Mouse (Mus musculus): ENCODE data around the gene Fchsd2. TPM values are rescaled to one million over a fixed set of nuclear protein-coding genes. Genes with fewer than 3 reads are reported as not detected.

Gene Fchsd2
- polyA plus RNA-seq, 1 experiment from 2014 or later: 45.5 TPM

GRCm38 (mm10) chr7:101315699-101316098, 223.0 kb downstream of the Fchsd2 start:
- Histone ChIP-seq H3K9ac (replicated peaks; ENCODE audit: low read depth, low read length) (no peak overlapping the region), H3K36me3 (ENCODE audit: control insufficient read depth, insufficient read depth) (no peaks in the 10 kb centered on the region), H3K27ac (ENCODE audit: low read length) (no peak overlapping the region), H3K9me3 (ENCODE audit: control insufficient read depth, low read length) (no peaks in the 10 kb centered on the region), H3K4me2 (ENCODE audit: low read length) (no peak overlapping the region), H3K4me1 (replicated peaks; ENCODE audit: control insufficient read depth, insufficient read depth, low read length) (peaks cover 5% of the 10 kb centered on the region), H3K27me3 (replicated peaks; ENCODE audit: control insufficient read depth, insufficient read depth, low read length) (no peaks in the 10 kb centered on the region), H3K4me3 (replicated peaks; ENCODE audit: low read length) (no peak overlapping the region)
- ATAC-seq: no peak

GRCm38 (mm10) chr7:101316591-101317001, 223.9 kb downstream of the Fchsd2 start:
- Histone ChIP-seq H3K4me1 (replicated peaks; ENCODE audit: control insufficient read depth, insufficient read depth, low read length) (peaks cover 9% of the 10 kb centered on the region), H3K4me3 (replicated peaks; ENCODE audit: low read length) (no peak overlapping the region), H3K27me3 (replicated peaks; ENCODE audit: control insufficient read depth, insufficient read depth, low read length) (no peaks in the 10 kb centered on the region), H3K9me3 (ENCODE audit: control insufficient read depth, low read length) (no peaks in the 10 kb centered on the region), H3K36me3 (ENCODE audit: control insufficient read depth, insufficient read depth) (no peaks in the 10 kb centered on the region), H3K27ac (ENCODE audit: low read length) (no peak overlapping the region), H3K4me2 (ENCODE audit: low read length) (no peak overlapping the region), H3K9ac (replicated peaks; ENCODE audit: low read depth, low read length) (no peak overlapping the region)
- 80% methylated on average over 6 of the region's 6 CpGs for WGBS
- no peak for ATAC-seq

GRCm38 (mm10) chr7:101317014-101317413, 224.4 kb downstream of the Fchsd2 start, which contains the start of gene Stard10:
Stard10 (plus strand) TSS chr7:101317086.
- no peak within 1 kb of the TSS for H3K27ac ChIP-seq (ENCODE audit: low read length)
- peaks cover 12% of the 10 kb centered on the region for H3K4me1 ChIP-seq (replicated peaks; ENCODE audit: control insufficient read depth, insufficient read depth, low read length)
- no peak within 1 kb of the TSS for H3K9ac ChIP-seq (replicated peaks; ENCODE audit: low read depth, low read length)
- no peak for ATAC-seq
- H3K4me3 ChIP-seq (replicated peaks; ENCODE audit: low read length): no peak within 1 kb of the TSS
- 91% methylated on average over 3 of the region's 3 CpGs for WGBS
- H3K4me2 ChIP-seq (ENCODE audit: low read length): no peak within 1 kb of the TSS
- no peaks in the 10 kb centered on the region for H3K9me3 ChIP-seq (ENCODE audit: control insufficient read depth, low read length)
- H3K27me3 ChIP-seq (replicated peaks; ENCODE audit: control insufficient read depth, insufficient read depth, low read length): no peaks in the 10 kb centered on the region; the same call in 1 of the 2 replicates
- no peaks in the 10 kb centered on the region for H3K36me3 ChIP-seq (ENCODE audit: control insufficient read depth, insufficient read depth)

GRCm38 (mm10) chr7:101318848-101319247, 226.2 kb downstream of the Fchsd2 start:
- WGBS: 61% methylated on average over 4 of the region's 4 CpGs
- no peak overlapping the region for H3K4me2 ChIP-seq (ENCODE audit: low read length)
- H3K4me3 ChIP-seq (replicated peaks; ENCODE audit: low read length): no peak overlapping the region

GRCm38 (mm10) chr7:101319796-101320195, 227.1 kb downstream of the Fchsd2 start:
- 100% methylated on average over 1 of the region's 1 CpGs for WGBS
- H3K27ac ChIP-seq (ENCODE audit: low read length): no peak overlapping the region
- no peak overlapping the region for H3K4me2 ChIP-seq (ENCODE audit: low read length)
- no peak overlapping the region for H3K4me3 ChIP-seq (replicated peaks; ENCODE audit: low read length)
- no peaks in the 10 kb centered on the region for H3K36me3 ChIP-seq (ENCODE audit: control insufficient read depth, insufficient read depth)
- H3K9ac ChIP-seq (replicated peaks; ENCODE audit: low read depth, low read length): no peak overlapping the region
- no peak for ATAC-seq
- H3K4me1 ChIP-seq (replicated peaks; ENCODE audit: control insufficient read depth, insufficient read depth, low read length): peaks cover 12% of the 10 kb centered on the region
- H3K27me3 ChIP-seq (replicated peaks; ENCODE audit: control insufficient read depth, insufficient read depth, low read length): no peaks in the 10 kb centered on the region; the same call in 1 of the 2 replicates
- no peaks in the 10 kb centered on the region for H3K9me3 ChIP-seq (ENCODE audit: control insufficient read depth, low read length)

More at GRCm38 (mm10) chr7:101318848-101319247, 226.2 kb downstream of the Fchsd2 start:
- Histone ChIP-seq H3K27me3 (replicated peaks; ENCODE audit: control insufficient read depth, insufficient read depth, low read length) (no peaks in the 10 kb centered on the region; the same call in 1 of the 2 replicates), H3K9me3 (ENCODE audit: control insufficient read depth, low read length) (no peaks in the 10 kb centered on the region), H3K36me3 (ENCODE audit: control insufficient read depth, insufficient read depth) (no peaks in the 10 kb centered on the region), H3K9ac (replicated peaks; ENCODE audit: low read depth, low read length) (no peak overlapping the region), H3K4me1 (replicated peaks; ENCODE audit: control insufficient read depth, insufficient read depth, low read length) (peaks cover 12% of the 10 kb centered on the region), H3K27ac (ENCODE audit: low read length) (no peak overlapping the region)
- ATAC-seq: no peak

GRCm38 (mm10) chr7:101320399-101321217, 227.9 kb downstream of the Fchsd2 start:
- no peaks in the 10 kb centered on the region for H3K36me3 ChIP-seq (ENCODE audit: control insufficient read depth, insufficient read depth)
- H3K27me3 ChIP-seq (replicated peaks; ENCODE audit: control insufficient read depth, insufficient read depth, low read length): no peaks in the 10 kb centered on the region; the same call in 1 of the 2 replicates
- H3K4me2 ChIP-seq (ENCODE audit: low read length): peak overlapping the region; percentile 98
- 6% methylated on average over 17 of the region's 37 CpGs for WGBS
- ATAC-seq: peak; percentile 88
- no peaks in the 10 kb centered on the region for H3K9me3 ChIP-seq (ENCODE audit: control insufficient read depth, low read length)
- H3K4me3 ChIP-seq (replicated peaks; ENCODE audit: low read length): peak overlapping the region; percentile 70
- H3K9ac ChIP-seq (replicated peaks; ENCODE audit: low read depth, low read length): peak overlapping the region; percentile 71
- peaks cover 12% of the 10 kb centered on the region for H3K4me1 ChIP-seq (replicated peaks; ENCODE audit: control insufficient read depth, insufficient read depth, low read length)
- H3K27ac ChIP-seq (ENCODE audit: low read length): no peak overlapping the region

- H3K9ac ChIP-seq (replicated peaks; ENCODE audit: low read depth, low read length): peak overlapping the region; percentile 71
- no peaks in the 10 kb centered on the region; the same call in 1 of the 2 replicates for H3K27me3 ChIP-seq (replicated peaks; ENCODE audit: control insufficient read depth, insufficient read depth, low read length)
- peak overlapping the region; percentile 70 for H3K4me3 ChIP-seq (replicated peaks; ENCODE audit: low read length)
- ATAC-seq: peak; percentile 74
- no peak overlapping the region for H3K27ac ChIP-seq (ENCODE audit: low read length)
- H3K36me3 ChIP-seq (ENCODE audit: control insufficient read depth, insufficient read depth): no peaks in the 10 kb centered on the region
- H3K4me2 ChIP-seq (ENCODE audit: low read length): peak overlapping the region; percentile 98
- WGBS: under 1% methylated on average over 58 of the region's 61 CpGs
- no peaks in the 10 kb centered on the region for H3K9me3 ChIP-seq (ENCODE audit: control insufficient read depth, low read length)
- H3K4me1 ChIP-seq (replicated peaks; ENCODE audit: control insufficient read depth, insufficient read depth, low read length): peaks cover 12% of the 10 kb centered on the region
Observed at GRCm38 (mm10) chr7:101321218-101321827, 228.7 kb downstream of the Fchsd2 start.

GRCm38 (mm10) chr7:101323141-101323594, 230.5 kb downstream of the Fchsd2 start:
- H3K4me1 ChIP-seq (replicated peaks; ENCODE audit: control insufficient read depth, insufficient read depth, low read length): peaks cover 12% of the 10 kb centered on the region
- no peaks in the 10 kb centered on the region for H3K9me3 ChIP-seq (ENCODE audit: control insufficient read depth, low read length)
- H3K36me3 ChIP-seq (ENCODE audit: control insufficient read depth, insufficient read depth): no peaks in the 10 kb centered on the region
- no peak overlapping the region for H3K27ac ChIP-seq (ENCODE audit: low read length)
- no peak for ATAC-seq
- H3K4me2 ChIP-seq (ENCODE audit: low read length): no peak overlapping the region
- no peak overlapping the region for H3K4me3 ChIP-seq (replicated peaks; ENCODE audit: low read length)
- no peaks in the 10 kb centered on the region; the same call in 1 of the 2 replicates for H3K27me3 ChIP-seq (replicated peaks; ENCODE audit: control insufficient read depth, insufficient read depth, low read length)
- WGBS: 77% methylated on average over 4 of the region's 4 CpGs
- H3K9ac ChIP-seq (replicated peaks; ENCODE audit: low read depth, low read length): no peak overlapping the region

Measured in forebrain, embryonic 16.5 days (tissue).